Mouse (Mus musculus): ENCODE measurements around the gene Col11a2. TPM values are rescaled to one million over a fixed set of nuclear protein-coding genes. Genes with fewer than 3 reads are reported as not detected.

The Col11a2 gene
- total and polyA plus RNA-seq, 3 experiments = 0.89 to 1.8 (median 0.98) TPM

GRCm38 (mm10) chr17:34079621-34080020 is 40.4 kb downstream of the Col11a2 start:
- Histone ChIP-seq H3K9ac (ENCODE audit: low read depth, low read length) (no peak overlapping the region), H3K4me3 (no peak overlapping the region), H3K79me2 (replicated peaks; ENCODE audit: control insufficient read depth, insufficient read depth, low read length) (no peaks in the 10 kb centered on the region), H3K36me3 (ENCODE audit: control insufficient read depth, insufficient read depth, low read length) (no peaks in the 10 kb centered on the region), H3K4me1 (ENCODE audit: control insufficient read depth, insufficient read depth, low read length) (no peaks in the 10 kb centered on the region), H3K27ac (no peak overlapping the region), H3K27me3 (ENCODE audit: control insufficient read depth, insufficient read depth, low read length) (no peaks in the 10 kb centered on the region; the same call in 1 of the 2 replicates)
- intact Hi-C loops (cut with DNase I) = loop anchor here (10.0 kb wide), 1 partner anchor 155 kb away; the partner anchor contains the start of gene H2-Ob
- WGBS = 16% methylated on average over 5 of the region's 5 CpGs
- TF ChIP-seq EP300 (IDR thresholded peaks at IDR 0.05; ENCODE audit: insufficient read depth, low read depth, low read length) (no peak), CTCF (IDR thresholded peaks at IDR 0.05) (no peak), POLR2A (IDR thresholded peaks at IDR 0.05; ENCODE audit: insufficient read depth, low read depth, low read length) (no peak)
- DNase-seq = no peak

GRCm38 (mm10) chr17:34083104-34083503 is 43.9 kb downstream of the Col11a2 start:
- DNase-seq = no peak
- intact Hi-C loops (cut with DNase I) = no loop called here
- H3K27me3 ChIP-seq (ENCODE audit: control insufficient read depth, insufficient read depth, low read length) = no peaks in the 10 kb centered on the region; the same call in 1 of the 2 replicates
- no peaks in the 10 kb centered on the region for H3K4me1 ChIP-seq (ENCODE audit: control insufficient read depth, insufficient read depth, low read length)
- H3K79me2 ChIP-seq (replicated peaks; ENCODE audit: control insufficient read depth, insufficient read depth, low read length) = no peaks in the 10 kb centered on the region
- no peak overlapping the region for H3K27ac ChIP-seq
- no peak for TF ChIP-seq POLR2A (IDR thresholded peaks at IDR 0.05; ENCODE audit: insufficient read depth, low read depth, low read length)
- TF ChIP-seq EP300 (IDR thresholded peaks at IDR 0.05; ENCODE audit: insufficient read depth, low read depth, low read length) = no peak
- no peak for TF ChIP-seq CTCF (IDR thresholded peaks at IDR 0.05)
- no peaks in the 10 kb centered on the region for H3K36me3 ChIP-seq (ENCODE audit: control insufficient read depth, insufficient read depth, low read length)
- WGBS = 14% methylated on average over 8 of the region's 8 CpGs
- no peak overlapping the region for H3K4me3 ChIP-seq
- no peak overlapping the region for H3K9ac ChIP-seq (ENCODE audit: low read depth, low read length)

DNA sequence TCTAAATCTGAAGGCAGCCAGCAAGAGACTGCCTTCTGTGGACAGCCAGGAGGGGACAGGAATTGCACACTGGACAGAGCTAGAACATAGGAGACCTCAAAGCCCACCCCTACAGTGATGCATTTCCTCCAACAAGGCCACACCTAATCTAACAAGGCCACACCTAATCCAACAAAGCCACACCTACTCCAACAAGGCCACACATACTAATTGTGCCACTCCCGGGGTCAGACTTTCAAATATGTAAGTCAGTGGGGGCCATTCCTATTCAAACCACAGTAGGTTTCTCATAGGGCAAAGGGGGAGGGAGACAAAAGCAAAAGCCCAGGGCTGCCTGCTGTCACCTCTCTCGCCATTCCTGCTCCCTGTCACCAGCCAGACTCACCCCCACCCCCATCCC is 48.1 kb downstream of the Col11a2 start:
- no peak for DNase-seq
- H3K27me3 ChIP-seq (ENCODE audit: control insufficient read depth, insufficient read depth, low read length) = peaks cover 2% of the 10 kb centered on the region; the same call in 1 of the 2 replicates
- 66% methylated on average over 2 of the region's 2 CpGs for WGBS
- no peak overlapping the region for H3K4me3 ChIP-seq
- intact Hi-C loops (cut with DNase I) = no loop called here
- H3K4me1 ChIP-seq (ENCODE audit: control insufficient read depth, insufficient read depth, low read length) = no peaks in the 10 kb centered on the region
- H3K9ac ChIP-seq (ENCODE audit: low read depth, low read length) = no peak overlapping the region
- no peaks in the 10 kb centered on the region for H3K79me2 ChIP-seq (replicated peaks; ENCODE audit: control insufficient read depth, insufficient read depth, low read length)
- TF ChIP-seq POLR2A (IDR thresholded peaks at IDR 0.05; ENCODE audit: insufficient read depth, low read depth, low read length) (no peak), CTCF (IDR thresholded peaks at IDR 0.05) (no peak), EP300 (IDR thresholded peaks at IDR 0.05; ENCODE audit: insufficient read depth, low read depth, low read length) (no peak)
- no peak overlapping the region for H3K27ac ChIP-seq
- H3K36me3 ChIP-seq (ENCODE audit: control insufficient read depth, insufficient read depth, low read length) = no peaks in the 10 kb centered on the region

- no peak overlapping the region for H3K27ac ChIP-seq
- intact Hi-C loops (cut with DNase I) = no loop called here
- no peak overlapping the region for H3K9ac ChIP-seq (ENCODE audit: low read depth, low read length)
- TF ChIP-seq POLR2A (IDR thresholded peaks at IDR 0.05; ENCODE audit: insufficient read depth, low read depth, low read length) = no peak
- no peak for TF ChIP-seq CTCF (IDR thresholded peaks at IDR 0.05)
- no peak for TF ChIP-seq EP300 (IDR thresholded peaks at IDR 0.05; ENCODE audit: insufficient read depth, low read depth, low read length)
- peaks cover 2% of the 10 kb centered on the region; the same call in 1 of the 2 replicates for H3K27me3 ChIP-seq (ENCODE audit: control insufficient read depth, insufficient read depth, low read length)
- H3K79me2 ChIP-seq (replicated peaks; ENCODE audit: control insufficient read depth, insufficient read depth, low read length) = no peaks in the 10 kb centered on the region
- no peak overlapping the region for H3K4me3 ChIP-seq
- no peaks in the 10 kb centered on the region for H3K36me3 ChIP-seq (ENCODE audit: control insufficient read depth, insufficient read depth, low read length)
- WGBS = 66% methylated on average over 11 of the region's 11 CpGs
- no peaks in the 10 kb centered on the region for H3K4me1 ChIP-seq (ENCODE audit: control insufficient read depth, insufficient read depth, low read length)
- no peak for DNase-seq
These were observed 48.9 kb downstream of the Col11a2 start for GRCm38 (mm10) chr17:34088124-34088523.

DNA sequence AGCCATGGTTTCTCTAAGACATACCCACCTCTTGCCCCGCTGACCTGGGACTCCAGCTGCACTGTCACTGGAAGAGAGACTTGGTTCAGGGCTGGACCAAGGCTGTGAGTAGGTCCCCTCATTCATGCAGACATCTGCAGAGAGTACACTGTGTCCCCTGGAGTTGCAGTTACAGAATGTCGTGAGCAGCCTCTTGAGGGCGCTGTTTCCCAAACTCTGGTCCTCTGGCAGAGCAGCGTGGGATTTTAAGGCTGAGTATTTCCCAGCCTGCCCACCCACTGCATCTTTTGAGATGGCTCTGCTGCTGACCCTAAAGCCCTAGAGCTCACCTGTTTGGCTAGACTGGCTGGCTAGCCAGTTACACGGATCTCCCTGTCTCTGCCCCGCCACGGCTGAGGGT is 51.7 kb downstream of the Col11a2 start:
- DNase-seq = no peak

GRCm38 (mm10) chr17:34092197-34092875 is 53.1 kb downstream of the Col11a2 start, which contains the start of gene H2-Oa:
Gene H2-Oa, plus strand, starts transcription at chr17:34092340.
- Histone ChIP-seq H3K36me3 (ENCODE audit: control insufficient read depth, insufficient read depth, low read length) (no peaks in the 10 kb centered on the region), H3K27me3 (ENCODE audit: control insufficient read depth, insufficient read depth, low read length) (peaks cover 2% of the 10 kb centered on the region; the same call in 1 of the 2 replicates), H3K79me2 (replicated peaks; ENCODE audit: control insufficient read depth, insufficient read depth, low read length) (no peaks in the 10 kb centered on the region), H3K4me1 (ENCODE audit: control insufficient read depth, insufficient read depth, low read length) (no peaks in the 10 kb centered on the region), H3K9ac (ENCODE audit: low read depth, low read length) (no peak within 1 kb of the TSS), H3K27ac (no peak within 1 kb of the TSS), H3K4me3 (no peak within 1 kb of the TSS)
- no peak for DNase-seq
- 31% methylated on average over 11 of the region's 11 CpGs for WGBS
- intact Hi-C loops (cut with DNase I) = loop anchor here (10.0 kb wide), 1 partner anchor 252 kb away; no protein-coding TSS in a partner anchor
- TF ChIP-seq POLR2A (IDR thresholded peaks at IDR 0.05; ENCODE audit: insufficient read depth, low read depth, low read length) (no peak), CTCF (IDR thresholded peaks at IDR 0.05) (no peak), EP300 (IDR thresholded peaks at IDR 0.05; ENCODE audit: insufficient read depth, low read depth, low read length) (no peak)

More for the DNA sequence above, 51.7 kb downstream of the Col11a2 start:
- TF ChIP-seq POLR2A (IDR thresholded peaks at IDR 0.05; ENCODE audit: insufficient read depth, low read depth, low read length) = no peak
- peak; percentile 16; the same call in 1 of the 2 replicates for TF ChIP-seq CTCF (IDR thresholded peaks at IDR 0.05)
- TF ChIP-seq EP300 (IDR thresholded peaks at IDR 0.05; ENCODE audit: insufficient read depth, low read depth, low read length) = no peak
- Histone ChIP-seq H3K27me3 (ENCODE audit: control insufficient read depth, insufficient read depth, low read length) (peaks cover 2% of the 10 kb centered on the region; the same call in 1 of the 2 replicates), H3K36me3 (ENCODE audit: control insufficient read depth, insufficient read depth, low read length) (no peaks in the 10 kb centered on the region), H3K9ac (ENCODE audit: low read depth, low read length) (no peak overlapping the region), H3K4me3 (no peak overlapping the region), H3K4me1 (ENCODE audit: control insufficient read depth, insufficient read depth, low read length) (no peaks in the 10 kb centered on the region), H3K79me2 (replicated peaks; ENCODE audit: control insufficient read depth, insufficient read depth, low read length) (no peaks in the 10 kb centered on the region), H3K27ac (no peak overlapping the region)
- intact Hi-C loops (cut with DNase I) = loop anchor here (10.0 kb wide), 1 partner anchor 254 kb away; no protein-coding TSS in a partner anchor
- 46% methylated on average over 7 of the region's 7 CpGs for WGBS
